Mouse (Mus musculus): ENCODE results near the gene Rassf7. TPM values are rescaled to one million over a fixed set of nuclear protein-coding genes. Genes with fewer than 3 reads are reported as not detected.

The Rassf7 gene
- polyA plus RNA-seq, 1 experiment from 2014 or later, result 61.5 TPM

DNA sequence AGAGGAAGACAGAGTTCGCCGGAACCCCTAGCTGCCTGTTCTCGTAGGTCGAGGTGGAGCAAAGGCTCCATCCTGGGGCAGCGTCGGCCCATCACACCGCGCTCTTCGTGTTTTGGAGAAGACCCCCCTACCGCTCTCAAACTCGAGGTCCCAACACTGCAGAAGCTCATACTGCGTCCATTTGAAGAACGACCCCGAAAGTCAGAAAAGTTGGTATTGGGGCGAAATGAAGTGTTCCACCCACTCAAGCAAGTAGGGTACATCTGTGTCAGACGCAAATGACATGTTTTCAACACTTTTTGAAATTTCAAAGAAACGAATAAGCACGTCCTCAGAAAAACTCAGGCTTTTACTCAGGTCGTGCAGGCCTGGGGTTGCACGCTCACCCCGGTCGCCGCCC, 21.3 kb upstream of the Rassf7 start:
- Histone ChIP-seq H3K27me3 (ENCODE audit: insufficient read depth, low read length) (no peaks in the 10 kb centered on the region), H3K4me3 (replicated peaks; ENCODE audit: low read depth, low read length) (peak overlapping the region; percentile 93), H3K9me3 (replicated peaks; ENCODE audit: low read length) (no peaks in the 10 kb centered on the region), H3K4me2 (ENCODE audit: low read length) (peak overlapping the region; percentile 86), H3K27ac (peak overlapping the region; percentile 81), H3K4me1 (replicated peaks; ENCODE audit: insufficient read depth, low read length) (peaks cover 7% of the 10 kb centered on the region; the same call in 1 of the 2 replicates), H3K36me3 (ENCODE audit: insufficient read depth, low read length) (peaks cover 15% of the 10 kb centered on the region), H3K9ac (ENCODE audit: low read depth, low read length) (peak overlapping the region; percentile 43)
- under 1% methylated on average over 23 of the region's 23 CpGs for WGBS
- DNase-seq (ENCODE audit: low spot score), result no peak
- TF ChIP-seq CTCF (IDR thresholded peaks at IDR 0.05; ENCODE audit: low read depth), result no peak
- ATAC-seq (replicated peaks; ENCODE audit: low FRiP score, low read depth), result no peak

- under 1% methylated on average over 28 of the region's 28 CpGs for WGBS
- DNase-seq (ENCODE audit: low spot score), result peak; percentile 92
- H3K4me2 ChIP-seq (ENCODE audit: low read length), result peak overlapping the region; percentile 86
- H3K4me1 ChIP-seq (replicated peaks; ENCODE audit: insufficient read depth, low read length), result peaks cover 7% of the 10 kb centered on the region; the same call in 1 of the 2 replicates
- peak; percentile 12 for ATAC-seq (replicated peaks; ENCODE audit: low FRiP score, low read depth)
- H3K9me3 ChIP-seq (replicated peaks; ENCODE audit: low read length), result no peaks in the 10 kb centered on the region
- no peaks in the 10 kb centered on the region for H3K27me3 ChIP-seq (ENCODE audit: insufficient read depth, low read length)
- peak overlapping the region; percentile 43; the same call in 1 of the 2 replicates for H3K9ac ChIP-seq (ENCODE audit: low read depth, low read length)
- TF ChIP-seq CTCF (IDR thresholded peaks at IDR 0.05; ENCODE audit: low read depth), result no peak
- H3K36me3 ChIP-seq (ENCODE audit: insufficient read depth, low read length), result peaks cover 11% of the 10 kb centered on the region; the same call in 1 of the 2 replicates
- H3K4me3 ChIP-seq (replicated peaks; ENCODE audit: low read depth, low read length), result peak overlapping the region; percentile 93
- H3K27ac ChIP-seq, result peak overlapping the region; percentile 81
Observed at GRCm38 (mm10) chr7:141194830-141195229, 20.8 kb upstream of the Rassf7 start.

GRCm38 (mm10) chr7:141195754-141196153, 19.9 kb upstream of the Rassf7 start:
- H3K27ac ChIP-seq, result no peak overlapping the region

DNA sequence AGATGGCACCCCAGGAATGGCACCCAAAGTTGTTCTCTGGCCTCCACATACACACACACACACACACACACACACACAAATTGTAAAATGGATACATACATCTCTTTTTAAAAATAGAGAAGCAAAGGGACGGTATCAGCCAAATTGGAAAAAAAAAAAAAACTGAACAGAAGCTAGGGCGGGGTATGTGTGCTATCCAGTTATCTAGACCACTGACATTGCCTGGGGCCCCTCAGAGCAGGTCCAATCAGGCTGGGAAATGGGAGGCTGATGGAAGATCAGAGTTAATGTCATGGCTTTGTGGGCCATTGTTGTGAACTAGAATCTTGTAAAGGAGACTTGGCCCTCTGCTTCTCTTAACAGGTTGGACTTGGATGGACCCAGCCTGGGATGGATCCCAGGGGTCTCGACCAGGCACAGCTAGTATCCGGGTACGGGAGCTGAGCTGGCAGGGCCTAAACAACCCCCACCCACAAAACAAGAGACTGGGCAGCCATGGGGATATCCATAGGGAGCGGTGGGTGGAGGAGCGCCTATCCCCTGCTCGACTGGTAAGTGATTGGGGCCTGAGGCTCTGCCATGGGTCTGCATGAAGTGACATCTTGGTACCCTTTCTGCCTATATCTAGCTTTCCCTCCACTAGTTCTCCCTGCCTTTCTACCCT, 18.9 kb upstream of the Rassf7 start:
- H3K9ac ChIP-seq (ENCODE audit: low read depth, low read length), result no peak overlapping the region
- H3K4me3 ChIP-seq (replicated peaks; ENCODE audit: low read depth, low read length), result no peak overlapping the region
- H3K9me3 ChIP-seq (replicated peaks; ENCODE audit: low read length), result no peaks in the 10 kb centered on the region
- no peaks in the 10 kb centered on the region for H3K27me3 ChIP-seq (ENCODE audit: insufficient read depth, low read length)
- TF ChIP-seq CTCF (IDR thresholded peaks at IDR 0.05; ENCODE audit: low read depth), result no peak
- H3K36me3 ChIP-seq (ENCODE audit: insufficient read depth, low read length), result 0 out of 2 replicates have a peak, but pooled peaks cover 4% of the 10 kb centered on the region
- WGBS, result 93% methylated on average over 8 of the region's 8 CpGs
- peaks cover 7% of the 10 kb centered on the region; the same call in 1 of the 2 replicates for H3K4me1 ChIP-seq (replicated peaks; ENCODE audit: insufficient read depth, low read length)
- DNase-seq (ENCODE audit: low spot score) (no peak), ATAC-seq (replicated peaks; ENCODE audit: low FRiP score, low read depth) (no peak)
- H3K4me2 ChIP-seq (ENCODE audit: low read length), result no peak overlapping the region
- H3K27ac ChIP-seq, result no peak overlapping the region

More at GRCm38 (mm10) chr7:141195754-141196153, 19.9 kb upstream of the Rassf7 start:
- no peak for ATAC-seq (replicated peaks; ENCODE audit: low FRiP score, low read depth)
- H3K36me3 ChIP-seq (ENCODE audit: insufficient read depth, low read length), result 0 out of 2 replicates have a peak, but pooled peaks cover 6% of the 10 kb centered on the region
- H3K4me1 ChIP-seq (replicated peaks; ENCODE audit: insufficient read depth, low read length), result peaks cover 7% of the 10 kb centered on the region; the same call in 1 of the 2 replicates
- TF ChIP-seq CTCF (IDR thresholded peaks at IDR 0.05; ENCODE audit: low read depth), result no peak
- 86% methylated on average over 2 of the region's 2 CpGs for WGBS
- H3K9ac ChIP-seq (ENCODE audit: low read depth, low read length), result 0 out of 2 replicates have a peak overlapping the region, but pooled peaks have one; percentile 5
- no peaks in the 10 kb centered on the region for H3K9me3 ChIP-seq (replicated peaks; ENCODE audit: low read length)
- peak overlapping the region; percentile 86; the same call in 1 of the 2 replicates for H3K4me2 ChIP-seq (ENCODE audit: low read length)
- no peak for DNase-seq (ENCODE audit: low spot score)
- no peaks in the 10 kb centered on the region for H3K27me3 ChIP-seq (ENCODE audit: insufficient read depth, low read length)
- H3K4me3 ChIP-seq (replicated peaks; ENCODE audit: low read depth, low read length), result no peak overlapping the region

DNA sequence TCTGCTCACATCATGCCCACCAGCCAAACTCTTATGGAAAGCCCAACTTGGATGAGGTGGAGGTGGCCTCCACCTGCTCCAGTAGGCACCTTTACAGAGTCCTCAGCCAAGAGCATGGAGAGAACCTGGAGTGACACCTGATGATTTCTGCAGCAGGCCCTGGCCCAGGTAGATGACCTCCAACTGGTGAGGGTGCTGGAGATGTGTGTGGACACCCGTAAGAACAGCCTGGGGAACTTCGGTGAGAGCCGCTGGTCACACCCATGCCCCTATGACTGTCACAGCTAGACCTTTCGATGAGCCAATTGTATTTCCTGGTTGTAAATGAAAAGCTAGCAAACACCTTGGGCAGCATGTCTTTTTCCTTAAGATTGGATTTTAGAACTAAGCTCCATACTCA, 17.5 kb upstream of the Rassf7 start:
- no peak overlapping the region for H3K4me3 ChIP-seq (replicated peaks; ENCODE audit: low read depth, low read length)
- H3K27ac ChIP-seq, result no peak overlapping the region
- H3K27me3 ChIP-seq (ENCODE audit: insufficient read depth, low read length), result no peaks in the 10 kb centered on the region
- no peak overlapping the region for H3K9ac ChIP-seq (ENCODE audit: low read depth, low read length)
- H3K36me3 ChIP-seq (ENCODE audit: insufficient read depth, low read length), result no peaks in the 10 kb centered on the region
- WGBS, result 96% methylated on average over 4 of the region's 4 CpGs
- ATAC-seq (replicated peaks; ENCODE audit: low FRiP score, low read depth) (no peak), DNase-seq (ENCODE audit: low spot score) (no peak)
- H3K4me1 ChIP-seq (replicated peaks; ENCODE audit: insufficient read depth, low read length), result no peaks in the 10 kb centered on the region; the same call in 1 of the 2 replicates
- TF ChIP-seq CTCF (IDR thresholded peaks at IDR 0.05; ENCODE audit: low read depth), result no peak
- no peak overlapping the region for H3K4me2 ChIP-seq (ENCODE audit: low read length)
- H3K9me3 ChIP-seq (replicated peaks; ENCODE audit: low read length), result no peaks in the 10 kb centered on the region

DNA sequence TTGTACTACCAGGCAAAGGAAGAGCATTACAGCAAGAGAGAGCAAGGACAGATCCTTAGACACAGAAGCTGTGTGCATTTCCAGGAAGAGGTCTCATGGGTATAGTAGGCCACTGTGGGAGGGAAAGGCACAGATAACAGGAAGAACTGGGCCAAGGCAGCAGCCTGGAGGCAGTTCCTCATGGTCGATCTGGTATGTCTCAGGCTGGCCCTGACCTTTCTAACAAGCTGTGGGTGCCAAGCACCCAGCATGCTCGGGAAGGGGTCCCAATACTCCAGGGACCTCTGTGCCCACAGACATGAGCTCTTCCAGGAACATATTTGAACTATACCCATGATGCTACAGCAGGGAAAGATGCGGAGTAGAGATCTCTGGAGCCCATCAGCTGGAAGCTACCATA, 11.1 kb upstream of the Rassf7 start:
- DNase-seq (ENCODE audit: low spot score) (no peak), ATAC-seq (replicated peaks; ENCODE audit: low FRiP score, low read depth) (no peak)
- H3K4me1 ChIP-seq (replicated peaks; ENCODE audit: insufficient read depth, low read length), result no peaks in the 10 kb centered on the region
- no peak overlapping the region for H3K4me2 ChIP-seq (ENCODE audit: low read length)
- WGBS, result 87% methylated on average over 3 of the region's 3 CpGs
- H3K4me3 ChIP-seq (replicated peaks; ENCODE audit: low read depth, low read length), result no peak overlapping the region
- no peaks in the 10 kb centered on the region for H3K36me3 ChIP-seq (ENCODE audit: insufficient read depth, low read length)
- no peak overlapping the region for H3K9ac ChIP-seq (ENCODE audit: low read depth, low read length)
- no peak for TF ChIP-seq CTCF (IDR thresholded peaks at IDR 0.05; ENCODE audit: low read depth)
- H3K27me3 ChIP-seq (ENCODE audit: insufficient read depth, low read length), result no peaks in the 10 kb centered on the region
- H3K27ac ChIP-seq, result no peak overlapping the region
- no peaks in the 10 kb centered on the region for H3K9me3 ChIP-seq (replicated peaks; ENCODE audit: low read length)

Data from kidney, postnatal 0 days (tissue).